Mouse (Mus musculus): ENCODE results near the gene Ikzf1.

Ikzf1 gene

GRCm38 (mm10) chr11:11776071-11776821 is 91.4 kb downstream of the Ikzf1 start:
- Histone ChIP-seq H3K36me3 (ENCODE audit: control insufficient read depth, insufficient read depth, low read length, poor library complexity, severe bottlenecking) (no peaks in the 10 kb centered on the region; the same call in 1 of the 2 replicates), H3K27me3 (ENCODE audit: control insufficient read depth, insufficient read depth, low read length, poor library complexity, severe bottlenecking) (no peaks in the 10 kb centered on the region)
- peak; percentile 9 for DNase-seq (ENCODE audit: low read depth, low spot score)

GRCm38 (mm10) chr11:11776822-11777174 is 92.0 kb downstream of the Ikzf1 start:
- Histone ChIP-seq H3K36me3 (ENCODE audit: control insufficient read depth, insufficient read depth, low read length, poor library complexity, severe bottlenecking) (no peaks in the 10 kb centered on the region; the same call in 1 of the 2 replicates), H3K27me3 (ENCODE audit: control insufficient read depth, insufficient read depth, low read length, poor library complexity, severe bottlenecking) (no peaks in the 10 kb centered on the region)
- peak; percentile 80 for DNase-seq (ENCODE audit: low read depth, low spot score)

DNA sequence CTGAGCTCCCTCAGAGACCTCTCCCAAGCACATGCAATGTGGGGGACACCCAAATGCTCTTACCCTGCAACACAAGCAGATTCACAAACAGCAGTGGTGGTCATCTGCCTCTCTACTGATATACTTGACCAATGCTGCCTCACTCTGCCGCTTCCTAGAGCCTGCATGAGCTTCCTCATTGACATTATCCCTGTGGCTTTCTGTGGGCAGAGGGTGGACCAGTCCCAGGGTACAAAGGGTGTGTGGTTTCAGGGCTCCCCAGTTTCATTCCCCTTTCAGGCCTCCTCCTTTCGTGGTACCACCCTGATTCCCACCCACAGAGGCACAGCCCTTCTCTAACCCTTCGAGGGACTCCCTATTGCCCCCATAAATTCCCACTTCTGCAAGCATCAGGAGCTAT is 92.4 kb downstream of the Ikzf1 start:
- Histone ChIP-seq H3K27me3 (ENCODE audit: control insufficient read depth, insufficient read depth, low read length, poor library complexity, severe bottlenecking) (no peaks in the 10 kb centered on the region), H3K36me3 (ENCODE audit: control insufficient read depth, insufficient read depth, low read length, poor library complexity, severe bottlenecking) (no peaks in the 10 kb centered on the region; the same call in 1 of the 2 replicates)
- no peak for DNase-seq (ENCODE audit: low read depth, low spot score)

- peak; percentile 65 for DNase-seq (ENCODE audit: low read depth, low spot score)
- Histone ChIP-seq H3K36me3 (ENCODE audit: control insufficient read depth, insufficient read depth, low read length, poor library complexity, severe bottlenecking) (no peaks in the 10 kb centered on the region; the same call in 1 of the 2 replicates), H3K27me3 (ENCODE audit: control insufficient read depth, insufficient read depth, low read length, poor library complexity, severe bottlenecking) (no peaks in the 10 kb centered on the region)
These were observed 93.0 kb downstream of the Ikzf1 start for GRCm38 (mm10) chr11:11777796-11778195.

DNA sequence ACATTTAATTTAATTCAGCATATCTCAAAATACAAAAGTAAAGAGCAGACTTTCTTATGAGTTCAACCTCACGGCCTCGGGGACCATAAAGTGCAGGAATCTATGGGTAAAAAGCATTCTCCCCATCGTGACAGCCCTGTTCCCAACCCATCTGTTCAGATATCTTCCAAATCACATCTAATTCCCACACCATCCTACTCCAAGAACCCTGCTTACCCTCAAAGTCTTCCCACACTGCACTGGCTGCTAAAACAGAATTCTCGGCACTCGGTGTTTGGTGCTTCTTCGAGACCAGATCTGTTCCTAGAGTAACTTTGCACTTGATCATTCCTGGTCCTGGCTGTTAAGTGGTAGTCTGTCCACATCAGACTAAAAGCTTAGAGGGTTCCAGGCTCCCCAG is 93.5 kb downstream of the Ikzf1 start:
- no peak for DNase-seq (ENCODE audit: low read depth, low spot score)

GRCm38 (mm10) chr11:11781728-11782127 is 96.9 kb downstream of the Ikzf1 start:
- Histone ChIP-seq H3K36me3 (ENCODE audit: control insufficient read depth, insufficient read depth, low read length, poor library complexity, severe bottlenecking) (no peaks in the 10 kb centered on the region), H3K27me3 (ENCODE audit: control insufficient read depth, insufficient read depth, low read length, poor library complexity, severe bottlenecking) (no peaks in the 10 kb centered on the region)
- DNase-seq (ENCODE audit: low read depth, low spot score), result peak; percentile 42

More for the DNA sequence above, 93.5 kb downstream of the Ikzf1 start:
- Histone ChIP-seq H3K27me3 (ENCODE audit: control insufficient read depth, insufficient read depth, low read length, poor library complexity, severe bottlenecking) (no peaks in the 10 kb centered on the region), H3K36me3 (ENCODE audit: control insufficient read depth, insufficient read depth, low read length, poor library complexity, severe bottlenecking) (no peaks in the 10 kb centered on the region; the same call in 1 of the 2 replicates)

- no peaks in the 10 kb centered on the region for H3K36me3 ChIP-seq (ENCODE audit: control insufficient read depth, insufficient read depth, low read length, poor library complexity, severe bottlenecking)
- H3K27me3 ChIP-seq (ENCODE audit: control insufficient read depth, insufficient read depth, low read length, poor library complexity, severe bottlenecking), result no peaks in the 10 kb centered on the region
- DNase-seq (ENCODE audit: low read depth, low spot score), result no peak
These were observed 100.7 kb downstream of the Ikzf1 start for GRCm38 (mm10) chr11:11785457-11785856.

DNA sequence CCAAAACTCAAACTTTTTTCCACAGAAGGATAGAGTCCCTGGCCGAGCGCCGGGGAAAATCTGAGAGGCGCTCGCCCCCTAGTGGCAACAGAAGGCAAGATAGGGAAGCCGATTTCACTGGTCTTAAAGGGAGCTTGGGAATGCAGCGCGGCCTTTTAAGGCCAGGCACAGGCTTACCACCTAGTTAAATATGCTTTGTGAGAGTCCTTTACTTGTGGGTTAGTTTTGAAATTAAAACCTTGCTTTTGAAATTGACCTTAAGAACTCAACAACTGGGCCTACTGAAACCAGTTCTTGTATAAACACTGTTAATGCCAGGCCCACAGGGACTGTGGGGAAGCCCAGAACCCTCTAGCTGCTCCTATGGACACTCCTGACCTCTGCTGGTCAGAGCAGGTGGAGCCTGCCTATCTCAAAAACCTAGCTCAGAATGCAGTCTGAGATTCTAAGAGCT is 103.7 kb downstream of the Ikzf1 start:
- DNase-seq (ENCODE audit: low read depth, low spot score), result peak; percentile 91
- H3K36me3 ChIP-seq (ENCODE audit: control insufficient read depth, insufficient read depth, low read length, poor library complexity, severe bottlenecking), result no peaks in the 10 kb centered on the region
- H3K27me3 ChIP-seq (ENCODE audit: control insufficient read depth, insufficient read depth, low read length, poor library complexity, severe bottlenecking), result no peaks in the 10 kb centered on the region

GRCm38 (mm10) chr11:11794626-11795025 is 109.8 kb downstream of the Ikzf1 start:
- Histone ChIP-seq H3K27me3 (ENCODE audit: control insufficient read depth, insufficient read depth, low read length, poor library complexity, severe bottlenecking) (no peaks in the 10 kb centered on the region), H3K36me3 (ENCODE audit: control insufficient read depth, insufficient read depth, low read length, poor library complexity, severe bottlenecking) (no peaks in the 10 kb centered on the region)
- DNase-seq (ENCODE audit: low read depth, low spot score), result no peak

DNA sequence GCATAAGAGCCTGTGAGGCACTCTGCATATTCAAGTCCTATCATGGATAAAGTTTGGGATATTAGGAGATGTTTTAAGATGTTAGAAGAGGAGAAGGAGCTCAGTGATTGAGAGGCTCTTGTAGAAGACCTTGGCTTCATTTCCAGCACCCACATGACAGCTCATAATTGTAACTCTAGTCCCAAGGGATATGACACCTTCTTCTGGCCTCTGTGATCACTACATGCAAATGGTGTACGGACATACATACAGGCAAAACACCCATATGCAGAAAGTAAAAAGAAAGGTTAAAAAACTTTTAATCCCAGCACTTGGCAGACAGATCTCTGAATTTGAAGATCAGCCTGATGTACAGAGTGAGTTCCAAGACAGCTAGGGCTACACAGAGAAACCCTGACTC is 113.9 kb downstream of the Ikzf1 start:
- no peak for DNase-seq (ENCODE audit: low read depth, low spot score)
- H3K36me3 ChIP-seq (ENCODE audit: control insufficient read depth, insufficient read depth, low read length, poor library complexity, severe bottlenecking), result peaks cover 2% of the 10 kb centered on the region; the same call in 1 of the 2 replicates
- H3K27me3 ChIP-seq (ENCODE audit: control insufficient read depth, insufficient read depth, low read length, poor library complexity, severe bottlenecking), result no peaks in the 10 kb centered on the region

GRCm38 (mm10) chr11:11800304-11800703 is 115.5 kb downstream of the Ikzf1 start:
- Histone ChIP-seq H3K27me3 (ENCODE audit: control insufficient read depth, insufficient read depth, low read length, poor library complexity, severe bottlenecking) (no peaks in the 10 kb centered on the region), H3K36me3 (ENCODE audit: control insufficient read depth, insufficient read depth, low read length, poor library complexity, severe bottlenecking) (peaks cover 2% of the 10 kb centered on the region; the same call in 1 of the 2 replicates)
- no peak for DNase-seq (ENCODE audit: low read depth, low spot score)

DNA sequence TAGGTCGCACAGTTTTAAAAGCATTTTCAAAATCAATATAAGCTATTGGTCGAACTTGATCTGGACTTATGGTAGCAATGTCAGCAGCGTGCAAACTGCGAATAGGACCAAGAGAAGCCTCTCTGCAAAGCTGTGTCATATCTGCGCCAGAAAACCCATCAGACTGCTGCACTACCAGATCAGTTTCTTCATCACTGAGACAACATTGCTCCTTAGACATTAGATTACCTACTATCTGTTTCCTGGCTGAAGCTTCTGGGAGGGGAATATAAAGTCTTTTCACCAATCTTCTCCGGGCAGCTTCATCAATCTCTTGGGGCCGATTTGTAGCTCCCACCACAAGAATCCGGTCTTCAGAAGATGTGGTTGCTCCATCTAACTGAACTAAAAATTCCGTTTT is 116.3 kb downstream of the Ikzf1 start:
- Histone ChIP-seq H3K27me3 (ENCODE audit: control insufficient read depth, insufficient read depth, low read length, poor library complexity, severe bottlenecking) (no peaks in the 10 kb centered on the region), H3K36me3 (ENCODE audit: control insufficient read depth, insufficient read depth, low read length, poor library complexity, severe bottlenecking) (peaks cover 2% of the 10 kb centered on the region; the same call in 1 of the 2 replicates)
- no peak for DNase-seq (ENCODE audit: low read depth, low spot score)

DNA sequence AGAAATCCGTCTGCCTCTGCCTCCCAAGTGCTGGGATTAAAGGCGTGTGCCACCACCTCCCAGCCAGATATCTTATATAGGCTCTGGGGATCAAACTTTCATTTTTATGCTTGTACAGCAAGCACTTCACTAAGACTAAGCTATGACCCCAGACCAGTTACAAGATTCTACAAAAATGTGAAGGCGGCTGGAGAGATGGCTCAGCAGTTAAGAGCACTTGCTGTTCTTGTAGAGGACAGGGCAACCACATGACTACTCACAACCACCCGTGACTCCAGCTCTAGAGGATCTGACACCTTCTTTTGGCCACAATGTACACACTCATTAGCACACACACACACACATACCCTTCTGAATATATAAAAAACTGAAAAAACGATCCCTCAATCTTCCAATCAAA is 119.6 kb downstream of the Ikzf1 start:
- Histone ChIP-seq H3K36me3 (ENCODE audit: control insufficient read depth, insufficient read depth, low read length, poor library complexity, severe bottlenecking) (peaks cover 2% of the 10 kb centered on the region; the same call in 1 of the 2 replicates), H3K27me3 (ENCODE audit: control insufficient read depth, insufficient read depth, low read length, poor library complexity, severe bottlenecking) (no peaks in the 10 kb centered on the region)
- no peak for DNase-seq (ENCODE audit: low read depth, low spot score)

DNA sequence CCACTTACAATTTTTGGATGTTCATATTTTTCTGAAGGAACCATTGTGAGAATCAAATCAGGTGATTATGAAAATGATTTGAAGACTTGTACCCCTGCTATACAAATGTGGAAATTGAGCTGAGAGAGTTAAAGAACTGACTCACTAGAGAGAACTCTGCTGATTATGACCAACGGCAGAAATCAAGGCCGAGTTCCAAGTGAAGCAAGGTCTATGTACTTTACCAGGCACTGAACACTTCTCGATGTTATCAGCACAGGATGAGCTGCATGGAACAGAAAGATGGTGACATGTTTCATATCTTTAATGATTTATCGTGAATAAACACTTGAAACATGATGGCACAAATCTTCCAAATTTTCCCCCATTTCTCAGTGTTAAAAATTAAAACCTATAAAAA is 121.1 kb downstream of the Ikzf1 start:
- Histone ChIP-seq H3K27me3 (ENCODE audit: control insufficient read depth, insufficient read depth, low read length, poor library complexity, severe bottlenecking) (no peaks in the 10 kb centered on the region), H3K36me3 (ENCODE audit: control insufficient read depth, insufficient read depth, low read length, poor library complexity, severe bottlenecking) (peaks cover 2% of the 10 kb centered on the region; the same call in 1 of the 2 replicates)
- DNase-seq (ENCODE audit: low read depth, low spot score), result no peak

GRCm38 (mm10) chr11:11808035-11808819 is 123.4 kb downstream of the Ikzf1 start:
- DNase-seq (ENCODE audit: low read depth, low spot score), result no peak
- Histone ChIP-seq H3K27me3 (ENCODE audit: control insufficient read depth, insufficient read depth, low read length, poor library complexity, severe bottlenecking) (no peaks in the 10 kb centered on the region), H3K36me3 (ENCODE audit: control insufficient read depth, insufficient read depth, low read length, poor library complexity, severe bottlenecking) (no peaks in the 10 kb centered on the region)

Data from splenic B cell, adult 2 months (primary cell).